Mouse (Mus musculus) adrenal gland, postnatal 14 days (tissue): ENCODE measurements around the gene Gm6309. TPM values are rescaled to one million over a fixed set of nuclear protein-coding genes. Genes with fewer than 3 reads are reported as not detected.
"Not testable (repeated sequence)": the region's sequence is repeated elsewhere in the genome, so short reads cannot be mapped to it uniquely, and the experiment has no call there.

Experiments used
- DNase-seq: peaks from one replicate; pipeline ENCODE4 v3.0.0; 2021; ENCODE audit warnings: mixed read lengths
- long read RNA-seq, 2 experiments: library from polyadenylated mRNA; stranded (forward); transcript quantifications; one replicate each; pipeline ENCODE4 v2.0.0; 2021
- total RNA-seq: library from RNA; stranded (reverse); gene quantifications from 2 replicates; pipeline ENCODE4 v1.2.3, GENCODE M21; 2021

Gm6309 gene
- total RNA-seq: not detected in 2 replicates
- long read RNA-seq, experiment 1: 0 reads
- long read RNA-seq, experiment 2: 0 reads

DNA sequence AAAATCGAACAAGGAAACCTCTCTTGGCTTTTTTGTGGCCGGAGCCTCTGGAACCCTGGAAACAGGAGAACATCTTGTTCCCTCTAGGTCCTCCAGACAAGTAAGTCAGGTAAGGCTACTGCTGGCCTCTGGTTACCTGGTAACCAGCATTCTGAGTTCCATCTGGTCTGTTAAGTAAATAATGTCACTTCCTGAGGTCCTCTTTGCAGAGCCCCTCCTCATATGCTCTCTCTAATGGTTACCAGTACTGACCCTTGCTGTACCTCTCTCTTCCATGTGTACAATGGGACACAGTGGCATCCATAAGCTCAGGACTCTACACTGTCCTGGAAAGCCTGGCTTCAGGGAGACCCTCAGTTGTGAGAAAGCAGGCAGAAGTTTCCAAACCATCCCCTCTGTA is at the start of gene Gm6309:
TSS of gene Gm6309 (minus strand) at position 101 of the 400 bp plus-strand sequence.
- not testable (repeated sequence) for DNase-seq

- no peak for DNase-seq
These were observed 35.0 kb upstream of the Gm6309 start for GRCm38 (mm10) chr5:146205537-146205936.

GRCm38 (mm10) chr5:146203921-146204320 is 33.4 kb upstream of the Gm6309 start:
- DNase-seq: no peak

- no peak for DNase-seq
These were observed 30.1 kb upstream of the Gm6309 start for GRCm38 (mm10) chr5:146200580-146200979.

DNA sequence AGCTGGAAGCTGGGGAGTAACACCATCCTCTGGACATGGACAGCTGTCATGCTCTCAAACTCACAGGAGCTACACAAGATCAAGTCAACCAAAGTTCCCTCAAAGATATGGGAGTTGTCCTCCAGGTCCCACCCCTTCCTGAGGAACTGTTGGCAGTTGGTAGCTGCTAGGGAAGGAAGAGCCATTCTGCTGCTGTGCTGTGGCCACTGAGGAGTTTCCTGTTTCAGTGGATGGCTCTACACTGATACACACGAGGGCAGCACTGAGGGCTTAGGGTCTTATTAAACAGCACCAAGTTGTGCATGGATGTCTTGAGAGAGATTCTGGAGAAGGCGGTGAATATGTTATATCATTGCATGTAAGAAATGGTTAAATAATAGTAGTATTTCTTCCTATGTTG is 29.0 kb upstream of the Gm6309 start:
- no peak for DNase-seq

GRCm38 (mm10) chr5:146199073-146199472 is 28.6 kb upstream of the Gm6309 start:
- DNase-seq: no peak

- no peak for DNase-seq
These were observed 22.8 kb upstream of the Gm6309 start for GRCm38 (mm10) chr5:146193360-146193759.

DNA sequence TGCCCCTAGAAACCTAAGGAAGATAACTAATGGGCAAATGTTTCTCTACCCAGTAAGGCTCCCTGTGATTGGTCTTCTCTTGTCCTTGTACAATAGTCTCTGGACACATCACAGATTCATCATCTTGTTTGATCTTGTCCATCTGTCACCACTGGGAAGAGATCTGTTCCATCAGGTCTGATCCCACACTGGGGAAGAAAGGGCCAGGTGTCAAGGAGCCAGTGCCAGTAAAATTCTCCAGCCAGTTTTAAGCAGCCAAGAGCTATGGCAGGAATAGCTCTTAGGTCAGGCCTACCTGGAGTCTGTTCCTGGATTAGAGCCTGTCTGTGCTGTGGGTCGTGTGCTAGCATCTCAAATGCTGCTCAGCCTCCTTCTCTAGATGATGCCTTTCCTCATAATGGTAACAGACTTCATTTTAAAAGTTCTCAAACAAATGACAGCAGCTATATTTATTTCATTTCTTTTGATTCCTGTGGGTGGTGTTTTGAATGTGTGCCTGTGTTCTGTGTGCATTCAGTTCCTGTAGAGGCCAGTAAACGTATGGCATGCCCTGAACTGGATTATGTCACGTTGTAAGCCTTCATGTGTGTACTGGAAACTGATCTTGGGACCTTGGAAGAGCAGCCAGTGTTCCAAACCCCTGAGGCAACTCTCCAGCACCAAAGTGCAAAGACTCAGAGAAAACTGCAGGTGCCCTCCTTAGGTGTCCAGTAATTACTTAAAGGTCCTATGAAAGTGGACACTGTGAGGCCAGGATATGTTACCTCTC is 20.2 kb upstream of the Gm6309 start:
- no peak for DNase-seq

- DNase-seq: no peak
These were observed 19.6 kb upstream of the Gm6309 start for GRCm38 (mm10) chr5:146190093-146190492.

- DNase-seq: no peak
These were observed 18.2 kb upstream of the Gm6309 start for GRCm38 (mm10) chr5:146188712-146189111.

DNA sequence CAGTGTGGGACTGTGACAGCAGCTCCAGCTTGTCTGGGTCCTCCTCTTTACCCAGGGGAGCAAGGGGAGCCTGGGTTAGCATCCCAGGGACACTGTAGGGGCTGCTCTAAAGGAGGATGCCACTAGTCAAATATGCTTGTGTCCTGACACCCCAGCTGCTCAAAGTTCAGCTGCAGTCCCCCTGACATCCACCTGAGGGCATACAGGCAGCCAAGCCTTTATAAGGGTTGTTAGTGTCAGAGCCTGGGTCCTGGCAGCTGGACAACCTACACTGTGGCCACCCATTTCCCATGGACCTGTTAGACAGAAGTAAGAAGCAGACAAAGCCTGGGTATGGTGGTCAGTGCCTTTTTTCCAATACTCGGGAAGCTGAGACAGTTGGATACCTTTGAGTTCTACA is 17.6 kb upstream of the Gm6309 start:
- DNase-seq: no peak

- peak; percentile 78 for DNase-seq
These were observed 16.9 kb upstream of the Gm6309 start for GRCm38 (mm10) chr5:146187441-146187840.

DNA sequence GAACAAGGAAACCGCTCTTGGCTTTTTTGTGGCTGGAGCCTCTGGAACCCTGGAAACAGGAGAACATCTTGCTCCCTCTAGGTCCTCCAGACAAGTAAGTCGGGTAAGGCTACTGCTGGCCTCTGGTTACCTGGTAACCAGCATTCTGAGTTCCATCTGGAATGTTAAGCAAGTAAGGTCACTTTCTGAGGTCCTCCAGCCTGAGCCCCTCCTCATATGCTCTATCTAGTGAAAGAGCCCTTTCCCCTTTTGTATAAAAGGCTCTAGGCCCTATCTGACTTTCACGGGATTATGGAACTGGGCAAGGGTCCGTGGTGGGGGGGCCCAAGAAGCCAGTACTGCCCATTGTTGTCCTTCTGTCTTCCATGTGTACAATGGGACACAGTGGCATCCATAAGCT is 14.7 kb upstream of the Gm6309 start, which contains the start of gene 1700001J03Rik:
TSS of gene 1700001J03Rik (minus strand) at position 101 of the 400 bp plus-strand sequence.
- not testable (repeated sequence) for DNase-seq

DNA sequence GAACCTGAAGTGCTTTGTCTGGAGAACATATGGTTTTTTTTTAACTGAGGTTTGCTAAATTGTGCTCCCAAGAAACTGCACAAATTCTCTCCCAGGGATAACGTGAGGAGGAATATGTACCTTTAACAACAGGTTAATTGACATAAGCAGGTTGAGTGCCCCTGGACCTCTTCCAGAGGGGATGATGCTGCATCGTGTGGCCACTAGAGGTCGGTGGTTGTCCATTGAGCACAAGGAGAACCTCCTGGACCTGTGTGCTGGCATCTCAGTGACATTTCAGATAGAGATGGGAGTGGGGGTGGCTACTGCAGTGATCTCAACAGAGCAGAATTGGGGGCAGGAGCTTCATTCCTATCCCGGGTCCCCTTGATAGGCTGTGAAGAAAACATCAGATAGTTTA is 2.2 kb upstream of the Gm6309 start:
- peak; percentile 51 for DNase-seq

DNA sequence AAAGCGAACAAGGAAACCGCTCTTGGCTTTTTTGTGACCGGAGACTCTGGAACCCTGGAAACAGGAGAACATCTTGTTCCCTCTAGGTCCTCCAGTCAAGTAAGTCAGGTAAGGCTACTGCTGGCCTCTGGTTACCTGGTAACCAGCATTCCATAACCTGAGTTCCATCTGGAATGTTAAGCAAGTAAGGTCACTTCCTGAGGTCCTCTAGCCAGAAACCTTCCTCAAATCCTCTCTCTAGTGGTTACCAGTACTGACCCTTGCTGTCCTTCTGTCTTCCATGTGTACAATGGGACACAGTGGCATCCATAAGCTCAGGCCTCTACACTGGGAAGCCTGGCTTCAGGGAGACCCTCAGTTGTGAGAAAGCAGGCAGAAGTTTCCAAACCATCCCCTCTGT is 10.1 kb downstream of the Gm6309 start, which contains the start of gene Gm5565:
TSS of gene Gm5565 (minus strand) at position 101 of the 400 bp plus-strand sequence.
- DNase-seq: not testable (repeated sequence)

DNA sequence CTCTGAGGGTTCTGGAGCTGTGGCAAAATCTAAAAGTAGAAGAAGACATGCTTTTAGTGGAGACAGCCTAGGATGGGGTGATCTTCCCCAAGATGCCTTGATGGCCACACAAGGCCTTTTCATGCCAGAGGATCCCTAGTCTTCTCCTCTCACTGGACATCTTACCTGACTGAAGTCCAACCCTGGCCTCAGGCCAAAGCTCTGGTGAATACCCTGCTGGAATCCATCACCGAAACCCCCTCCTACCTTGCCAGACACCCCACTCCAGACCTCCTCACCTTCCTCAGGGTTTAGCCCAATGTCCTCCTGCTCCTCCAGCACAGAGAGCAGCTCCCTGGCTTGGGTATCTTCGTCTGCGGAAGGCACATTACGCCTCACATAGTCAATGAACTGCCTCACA is 12.2 kb downstream of the Gm6309 start:
- DNase-seq: not testable (repeated sequence)

- DNase-seq: no peak
These were observed 20.1 kb downstream of the Gm6309 start for GRCm38 (mm10) chr5:146150454-146150853.

GRCm38 (mm10) chr5:146147903-146148302 is 22.6 kb downstream of the Gm6309 start:
- DNase-seq: no peak

Other genes with a start within 250 kb of the Gm6309 start
- gene Cyp3a25, start 161.1 kb downstream of the Gm6309 start, total RNA-seq: 3.2 and 22.3 TPM in 2 replicates
- 0.38 and 3.9 TPM in 2 replicates for gene Cyp3a59, start 91.5 kb downstream of the Gm6309 start, total RNA-seq
- gene Gm5565, start 10.2 kb downstream of the Gm6309 start, total RNA-seq: not detected in 2 replicates
- gene 1700001J03Rik, start 14.6 kb upstream of the Gm6309 start, total RNA-seq: 0.67 and 1.3 TPM in 2 replicates
- gene Rnf6, start 50.8 kb upstream of the Gm6309 start, total RNA-seq: 54.8 and 58.1 TPM in 2 replicates
- gene Cdk8, start 60.5 kb upstream of the Gm6309 start, total RNA-seq: 73.2 and 74.4 TPM in 2 replicates
- gene Wasf3, start 214.3 kb upstream of the Gm6309 start, total RNA-seq: 19.2 and 21.2 TPM in 2 replicates